Mouse (Mus musculus) cerebellum, postnatal 10 days (tissue): ENCODE data around the gene Igf1r.
"Not testable (repeated sequence)": the region's sequence is repeated elsewhere in the genome, so short reads cannot be mapped to it uniquely, and the experiment has no call there.

ENCODE experiments used
- DNase-seq, 2 experiments: peaks; one replicate each; pipeline ENCODE4 v3.0.0; 2021; ENCODE audit warnings: mixed read lengths in 2 of 2

Igf1r gene

DNA sequence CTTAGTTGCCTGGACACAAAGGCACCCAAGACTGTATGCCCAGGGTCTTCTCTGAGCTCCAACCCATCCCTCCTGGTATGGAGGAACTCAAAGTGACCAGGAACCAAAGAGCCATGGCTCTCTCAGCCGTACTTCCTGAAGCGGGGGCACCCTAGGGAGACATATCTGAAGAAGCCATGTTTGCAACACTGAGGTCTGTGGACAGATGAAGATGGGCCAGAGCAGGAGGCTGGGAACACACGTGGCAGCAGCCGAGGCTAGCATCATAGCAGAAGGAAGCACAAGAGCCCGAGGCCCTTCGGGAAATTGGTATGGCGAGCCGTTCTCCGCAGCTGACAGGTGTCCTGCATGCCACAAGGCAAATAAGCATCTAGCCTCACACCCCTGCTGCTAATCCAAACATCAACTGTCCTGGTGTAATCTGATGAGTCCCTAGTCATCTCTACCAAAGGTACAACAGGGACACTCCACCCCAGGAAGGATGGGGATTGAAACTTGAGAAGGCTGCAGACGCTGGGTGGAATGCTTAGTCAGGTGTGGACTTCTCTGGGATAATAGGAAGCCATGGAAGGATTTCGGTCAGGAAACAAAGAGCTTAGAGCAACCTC is 286.7 kb downstream of the Igf1r start:
- no peak for DNase-seq

DNA sequence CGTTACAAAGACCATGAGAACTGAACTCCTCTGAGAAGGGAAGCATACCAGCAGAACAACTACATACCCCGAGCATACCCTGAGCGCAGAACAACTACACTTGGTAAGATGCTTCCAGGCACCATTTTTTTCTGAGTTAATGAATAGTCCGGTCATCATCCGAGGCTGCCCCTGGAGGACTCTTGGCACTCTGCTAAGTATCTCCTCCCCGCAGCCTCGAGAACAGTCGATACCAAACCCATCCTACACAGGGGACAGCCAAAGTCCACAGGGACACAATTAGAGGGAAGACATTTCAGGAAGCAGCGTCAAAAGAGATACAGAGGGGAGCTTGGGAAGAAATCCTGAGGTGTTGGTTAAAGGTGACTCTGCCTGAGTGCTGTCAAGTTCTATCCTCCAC is 288.6 kb downstream of the Igf1r start:
- DNase-seq, result no peak

DNA sequence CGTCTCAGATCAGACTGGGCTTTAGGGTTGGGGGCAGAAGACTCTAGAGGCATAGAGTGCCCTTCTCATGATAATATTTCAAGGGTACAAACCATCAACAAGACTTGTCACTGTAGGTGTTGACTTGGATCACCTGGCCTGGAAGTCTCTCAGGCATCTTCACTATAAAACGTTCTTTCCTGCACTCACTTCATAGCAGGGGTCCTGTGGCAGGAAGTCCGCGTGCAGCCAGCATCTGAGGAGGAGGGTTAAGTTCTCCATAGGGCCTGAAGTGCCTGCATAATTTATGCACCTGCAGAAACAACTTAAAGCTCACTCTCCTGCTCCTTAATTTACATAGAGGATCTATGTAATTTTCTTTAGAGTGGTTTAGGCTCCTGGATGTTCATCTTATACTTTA is 293.1 kb downstream of the Igf1r start:
- no peak for DNase-seq

DNA sequence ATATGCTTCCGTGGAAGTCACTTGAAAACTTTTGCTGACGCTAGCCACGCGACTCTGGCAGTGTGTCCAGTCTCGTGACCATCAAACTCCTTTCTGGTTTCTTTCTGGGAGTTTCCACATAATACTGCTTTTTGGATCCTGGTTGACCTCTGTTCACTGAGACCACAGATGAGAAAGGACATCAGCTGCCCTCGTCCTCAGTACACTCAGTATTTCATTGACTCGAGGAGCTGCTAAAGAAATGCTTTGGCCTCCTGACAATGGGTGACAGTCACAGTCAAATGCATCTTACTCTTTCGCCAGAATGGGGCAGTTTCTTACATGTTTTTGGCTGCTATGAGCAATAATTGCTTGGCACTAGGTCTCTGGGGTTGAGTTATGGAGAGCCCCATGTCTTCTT is 293.6 kb downstream of the Igf1r start:
- DNase-seq, result no peak

DNA sequence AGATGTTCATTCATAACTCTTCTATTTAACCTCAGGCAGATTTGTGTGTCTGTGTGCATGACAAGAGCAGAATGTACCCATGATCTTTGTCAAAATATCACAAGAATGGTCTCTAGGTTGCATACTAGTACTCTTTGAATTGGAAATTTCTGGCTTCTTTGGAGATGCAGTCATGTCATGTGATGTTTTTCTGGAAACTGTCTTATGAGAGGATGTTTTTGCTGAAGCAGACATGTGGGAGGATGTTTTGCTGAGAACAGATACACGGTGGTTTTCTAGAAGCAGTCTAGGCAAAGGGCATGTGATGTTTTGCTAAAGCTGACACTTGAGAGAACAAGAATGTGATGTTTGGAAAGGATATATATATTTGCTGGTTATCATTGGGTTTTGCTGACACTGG is 297.8 kb downstream of the Igf1r start:
- DNase-seq, result no peak

DNA sequence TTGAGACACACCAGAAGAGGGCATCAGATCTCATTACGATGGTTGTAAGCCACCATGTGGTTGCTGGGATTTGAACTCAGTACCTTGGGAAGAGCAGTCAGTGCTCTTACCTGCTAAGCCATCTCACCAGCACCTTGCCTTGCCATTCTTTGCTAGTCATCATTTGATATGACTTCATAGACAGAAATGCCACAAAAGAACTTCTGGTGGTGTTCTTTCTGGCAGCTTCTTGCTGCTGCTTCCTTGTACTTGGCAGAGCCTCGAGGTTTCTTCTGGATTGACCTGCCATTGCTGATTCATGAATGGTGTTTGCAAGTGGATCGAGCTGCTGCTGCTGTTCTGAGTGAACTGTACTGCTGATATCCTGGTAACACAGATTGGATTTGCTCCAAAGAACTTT is 298.3 kb downstream of the Igf1r start:
- DNase-seq, result no peak

DNA sequence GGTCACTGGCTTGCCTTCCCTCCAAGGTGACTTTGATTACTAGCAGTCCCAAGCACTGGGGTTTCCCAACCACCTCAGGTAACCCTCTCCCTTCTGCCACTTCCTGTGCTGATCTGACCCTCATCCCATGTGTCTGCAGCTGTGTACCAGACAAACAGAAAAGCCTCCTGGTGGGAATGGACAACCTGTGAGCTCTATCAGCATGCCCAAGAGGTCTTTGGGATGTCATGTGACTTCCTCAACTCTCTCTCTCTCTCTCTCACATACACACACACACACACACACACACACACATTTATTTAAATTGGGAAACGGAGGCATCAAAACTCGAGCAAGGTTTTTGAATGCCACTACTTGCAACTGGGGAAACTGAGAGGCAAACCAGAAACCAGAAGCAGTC is 305.1 kb downstream of the Igf1r start:
- DNase-seq, result no peak

DNA sequence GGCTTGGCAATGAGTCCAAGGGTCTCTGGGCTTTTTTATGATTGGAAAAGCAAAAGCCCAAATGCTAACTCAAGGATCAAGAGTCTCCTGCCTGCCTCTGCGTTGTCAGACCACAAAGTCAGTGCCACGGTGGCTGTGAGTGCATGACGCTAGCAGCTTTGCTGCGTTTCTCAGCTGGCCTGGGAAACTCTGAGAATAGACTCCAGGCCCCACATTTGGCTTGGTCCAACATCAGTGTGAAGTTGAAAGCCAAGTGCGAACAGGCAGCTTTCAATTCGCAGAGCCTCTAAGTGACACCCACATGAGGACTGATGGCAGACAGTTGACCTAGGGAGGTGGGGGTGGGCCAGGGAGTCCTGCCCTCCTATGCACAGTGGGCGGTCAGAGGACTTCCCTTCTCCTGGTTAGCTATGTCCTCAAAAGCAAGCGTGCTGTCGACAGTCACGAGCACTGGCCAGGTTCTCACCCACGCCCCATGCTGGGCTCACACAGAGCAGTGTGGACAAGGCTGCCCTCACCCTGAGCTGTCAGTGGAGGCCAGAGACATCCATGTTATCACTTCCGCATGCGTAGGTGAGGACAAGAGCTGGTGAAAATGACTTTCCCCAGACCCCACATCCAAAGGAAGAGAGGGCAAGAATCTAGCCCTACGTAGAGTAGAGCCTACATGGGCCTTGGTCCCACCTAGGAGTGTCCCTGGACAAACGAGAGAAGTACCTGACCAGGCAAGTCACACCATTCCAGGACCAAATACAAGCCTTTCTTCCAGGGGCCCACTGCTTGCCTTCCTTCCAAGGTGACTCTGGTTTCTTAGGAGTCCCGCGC is 305.9 kb downstream of the Igf1r start:
- DNase-seq, result no peak

DNA sequence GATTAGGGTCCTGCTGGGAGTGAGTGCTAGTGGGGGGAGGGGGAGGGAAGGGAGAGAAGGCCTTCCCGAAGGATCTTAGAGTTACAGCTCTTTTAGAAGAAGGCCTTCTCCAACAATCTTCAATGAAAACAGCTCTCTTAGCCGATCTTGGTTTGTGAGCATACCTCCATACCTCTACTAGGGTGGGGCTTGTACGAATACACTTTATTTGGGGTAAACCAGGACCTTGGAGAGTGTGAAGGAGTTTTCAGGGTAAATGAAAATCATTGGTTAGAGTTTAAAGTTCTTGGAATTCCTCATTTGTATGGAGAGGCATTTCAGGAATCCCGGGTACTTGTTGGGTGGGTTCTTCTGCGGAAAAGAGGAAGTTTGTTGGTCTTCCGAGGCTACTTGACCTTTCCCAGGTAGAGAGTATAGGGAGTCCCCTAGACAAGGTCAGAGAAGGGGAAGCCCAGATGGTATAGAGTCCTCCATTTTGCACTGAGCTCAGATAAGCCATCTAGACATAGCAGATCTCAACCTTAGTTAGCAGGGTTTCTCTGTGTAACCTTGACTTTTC is 307.0 kb downstream of the Igf1r start:
- DNase-seq, result no peak

DNA sequence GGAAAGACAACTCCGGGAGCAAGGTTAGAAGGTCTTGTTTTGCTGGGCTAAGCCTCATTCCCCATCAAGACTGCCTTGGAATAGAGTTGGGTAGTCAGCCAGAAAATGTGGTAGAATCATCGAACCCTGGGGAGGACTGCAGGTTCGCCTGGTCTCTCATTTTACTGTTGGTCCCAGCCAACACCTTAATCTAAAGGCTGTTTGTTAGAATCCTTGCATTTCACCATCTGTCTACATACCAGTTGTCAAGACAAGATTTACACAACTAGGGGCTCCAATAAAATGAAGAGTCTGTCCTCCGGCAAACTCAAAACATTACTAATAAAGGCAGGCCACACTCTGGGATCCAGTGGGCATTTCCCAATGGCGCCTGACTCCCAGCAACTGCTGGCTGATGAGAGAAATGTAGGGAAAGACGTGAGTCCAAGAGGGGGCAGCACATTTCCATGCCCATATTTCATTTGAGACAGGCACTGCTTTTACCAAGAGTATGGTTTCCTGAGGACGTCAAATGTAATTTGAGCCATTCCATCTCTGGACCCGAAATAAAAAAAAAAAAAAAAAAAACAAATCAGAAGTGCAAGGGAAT is 310.1 kb downstream of the Igf1r start:
- DNase-seq, result peak in 1 of 2 experiments; percentile 9

DNA sequence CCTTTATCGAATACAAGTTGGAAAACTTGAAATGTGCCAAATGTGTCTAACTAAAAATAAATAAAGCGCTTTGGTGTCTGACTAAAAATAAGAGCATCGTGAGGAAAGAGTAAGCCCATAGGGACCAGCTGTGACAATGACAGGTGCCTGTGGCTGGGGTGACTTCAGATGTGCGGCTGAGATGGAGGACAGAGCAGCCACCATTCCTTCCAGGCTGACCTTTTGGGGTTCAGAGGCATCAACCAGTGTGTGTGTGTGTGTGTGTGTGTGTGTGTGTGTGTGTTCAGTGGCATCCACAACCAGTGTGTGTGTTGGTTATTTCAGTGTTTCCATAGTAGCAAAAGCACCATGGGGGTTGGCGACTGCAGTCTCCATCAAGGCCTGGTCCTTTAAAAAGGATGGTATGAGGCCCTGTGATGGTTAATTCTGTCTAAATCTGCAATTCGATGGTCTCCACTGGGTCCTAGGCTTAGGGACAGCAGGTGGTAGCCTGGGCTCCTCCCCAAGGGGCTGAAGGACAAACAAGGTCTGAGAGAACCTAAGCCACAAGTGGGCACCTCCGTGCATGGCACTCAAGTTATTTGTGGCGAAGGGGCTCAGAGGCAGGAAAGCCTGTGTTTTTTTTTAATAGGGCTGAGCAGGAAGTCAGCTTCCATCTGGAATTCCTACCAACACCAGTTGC is 310.9 kb downstream of the Igf1r start:
- peak in 1 of 2 experiments; percentile 5 for DNase-seq

DNA sequence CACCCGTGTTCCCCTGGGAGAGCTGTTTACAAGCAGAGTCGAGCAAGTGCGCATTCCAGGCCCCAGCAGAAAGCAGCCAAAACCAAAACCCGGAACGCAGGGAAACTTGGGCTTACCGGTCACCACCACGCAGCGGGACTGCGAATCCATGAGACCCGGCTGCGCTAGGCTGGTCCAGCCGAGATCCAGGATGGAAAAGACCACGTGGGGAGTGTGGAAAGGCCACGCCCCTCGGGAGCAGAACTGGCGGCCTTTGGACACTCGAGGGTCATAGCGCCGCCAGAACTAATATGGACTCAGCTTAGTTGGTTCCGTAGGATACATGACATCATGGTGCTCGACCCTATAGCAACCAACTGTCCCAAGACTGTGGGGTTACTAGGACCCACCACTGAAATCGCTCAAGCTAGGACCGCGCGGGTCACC is 311.4 kb downstream of the Igf1r start, which contains the start of gene Pgpep1l:
Pgpep1l (minus strand) TSS at position 206 of the 426 bp plus-strand sequence.
- peak; percentile 58 to 65 for DNase-seq

DNA sequence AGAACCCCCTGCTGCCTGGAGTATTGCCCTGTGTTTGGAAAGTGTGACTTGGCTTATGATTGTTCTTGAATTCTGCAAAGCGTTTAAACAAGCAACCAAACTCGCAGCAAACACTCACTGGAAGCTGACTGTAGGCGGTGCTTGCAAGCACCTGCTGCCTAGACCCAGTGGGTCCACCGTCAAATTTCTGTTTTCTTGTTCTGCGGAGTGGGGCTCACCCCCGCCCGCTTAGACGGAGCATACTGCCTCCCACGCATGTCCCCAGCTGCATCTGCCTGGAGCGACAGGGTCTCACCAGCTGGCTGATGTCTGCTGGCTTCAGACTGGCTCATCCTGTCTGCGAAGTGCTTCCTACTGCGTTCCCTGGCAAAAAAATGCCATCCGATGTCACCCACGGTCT is 311.9 kb downstream of the Igf1r start:
- DNase-seq, result peak; percentile 70 to 83

DNA sequence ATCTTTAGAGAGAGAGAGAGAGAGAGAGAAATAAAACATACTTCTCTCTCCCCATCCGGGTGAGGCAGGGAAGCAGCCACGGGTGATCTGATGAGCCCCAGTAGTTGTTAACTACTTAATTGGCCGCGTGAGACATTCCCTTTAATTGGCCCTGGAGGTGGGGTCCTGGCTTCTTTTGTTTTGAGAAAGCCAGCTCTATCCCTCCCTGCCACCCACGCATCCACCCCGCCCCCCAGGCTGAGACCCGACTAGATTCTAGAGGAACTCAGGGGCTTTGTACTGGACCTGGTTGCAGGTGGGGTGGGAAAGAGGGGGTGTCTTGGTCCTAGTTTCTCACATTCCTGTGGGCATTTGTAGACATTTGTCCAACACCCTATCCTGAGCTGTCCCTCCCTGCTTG is 312.8 kb downstream of the Igf1r start:
- peak in 1 of 2 experiments; percentile 17 for DNase-seq

DNA sequence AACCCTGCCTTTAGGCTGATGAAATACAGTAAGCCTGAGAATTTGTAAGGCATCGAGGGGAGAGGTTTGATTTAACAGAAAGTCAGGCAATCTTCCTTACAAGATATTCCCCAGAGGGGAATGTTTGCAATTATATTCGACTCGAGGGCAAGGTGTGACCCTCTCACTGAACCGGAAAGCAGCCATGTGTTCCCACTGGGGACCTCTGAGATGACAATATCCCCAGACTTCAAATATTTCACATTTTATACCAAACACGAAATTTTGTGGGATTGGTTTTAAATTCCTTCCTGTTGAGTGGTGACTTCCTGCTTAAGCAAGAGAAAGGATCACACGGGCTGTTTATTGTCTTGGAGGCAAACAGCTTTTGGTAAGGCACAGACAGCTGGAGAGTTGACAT is 314.1 kb downstream of the Igf1r start:
- no peak for DNase-seq

DNA sequence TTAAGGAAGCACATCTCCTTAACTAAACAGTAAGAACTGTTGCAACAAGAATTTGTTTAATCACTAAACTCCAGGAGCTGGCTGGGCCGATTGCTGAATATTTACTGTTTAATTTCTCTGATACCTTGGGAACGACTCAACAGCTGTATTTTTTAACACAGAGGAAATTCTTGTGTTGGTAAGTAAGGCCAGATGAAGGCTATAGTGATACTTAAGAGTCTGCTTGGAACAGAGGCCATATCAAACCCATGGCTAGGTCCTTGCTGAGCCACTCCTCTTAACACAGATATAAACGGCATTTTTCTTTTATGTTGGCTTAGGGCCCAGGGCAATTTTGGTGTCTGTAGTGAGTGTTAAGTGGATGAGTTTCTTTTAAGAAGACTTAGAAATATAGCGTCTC is 317.9 kb downstream of the Igf1r start:
- no peak for DNase-seq

DNA sequence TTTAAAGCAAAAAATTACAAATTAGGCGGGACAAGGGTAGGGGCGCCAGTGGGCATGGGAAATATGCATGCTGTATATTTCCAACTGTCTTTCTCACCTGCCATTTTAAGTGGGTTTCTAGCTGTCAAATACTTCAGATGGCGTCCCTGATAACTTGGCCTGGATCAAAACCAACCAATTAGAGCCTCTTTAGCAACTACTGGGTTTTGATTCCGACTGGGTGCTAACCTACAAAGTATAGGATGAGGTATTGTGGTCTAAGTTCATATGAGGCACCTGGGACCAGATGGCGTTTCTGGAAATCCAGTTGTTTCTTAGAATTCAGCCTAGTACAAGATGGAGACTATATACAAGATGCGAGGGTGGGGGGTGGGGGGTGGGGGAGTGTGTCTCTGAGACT is 319.2 kb downstream of the Igf1r start:
- no peak for DNase-seq

DNA sequence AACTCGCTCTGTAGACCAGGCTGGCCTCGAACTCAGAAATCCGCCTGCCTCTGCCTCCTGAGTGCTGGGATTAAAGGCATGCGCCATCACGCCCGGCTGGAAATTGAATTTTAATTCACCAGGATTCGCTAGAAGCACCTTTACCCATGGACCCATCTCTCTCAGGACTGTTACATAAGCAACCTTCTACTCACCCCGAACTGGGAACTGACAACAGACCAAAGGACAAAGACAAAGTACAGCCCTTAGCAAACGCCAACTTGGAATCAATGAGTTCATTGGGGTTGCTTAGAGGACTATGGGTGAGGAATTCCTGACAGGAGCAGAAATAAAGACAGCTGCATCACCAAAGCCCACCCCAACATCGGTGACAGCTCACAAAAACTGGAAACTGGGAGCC is 320.0 kb downstream of the Igf1r start:
- DNase-seq, result no peak

DNA sequence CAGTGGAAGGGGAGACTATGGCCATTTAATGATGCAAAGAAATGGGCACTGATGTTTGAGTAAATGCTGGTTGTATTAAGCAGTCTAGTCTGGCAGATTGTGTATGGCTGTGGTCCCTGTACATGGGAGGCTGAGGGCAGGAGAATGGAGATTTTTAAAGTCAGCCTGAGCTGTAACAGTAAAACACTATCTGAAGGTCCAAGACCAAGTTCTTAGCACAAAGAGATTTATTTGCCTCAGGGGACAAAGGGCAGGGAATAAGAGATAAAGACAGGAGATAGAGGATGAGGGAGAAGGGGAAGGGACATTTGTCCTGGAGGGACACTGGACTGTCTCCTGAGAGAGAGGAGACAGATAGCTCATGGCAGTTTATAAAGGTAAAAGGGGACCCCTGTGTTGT is 320.9 kb downstream of the Igf1r start, which contains the start of gene Fam169b:
Fam169b (plus strand) TSS at position 325 of the 400 bp plus-strand sequence.
- no peak for DNase-seq

DNA sequence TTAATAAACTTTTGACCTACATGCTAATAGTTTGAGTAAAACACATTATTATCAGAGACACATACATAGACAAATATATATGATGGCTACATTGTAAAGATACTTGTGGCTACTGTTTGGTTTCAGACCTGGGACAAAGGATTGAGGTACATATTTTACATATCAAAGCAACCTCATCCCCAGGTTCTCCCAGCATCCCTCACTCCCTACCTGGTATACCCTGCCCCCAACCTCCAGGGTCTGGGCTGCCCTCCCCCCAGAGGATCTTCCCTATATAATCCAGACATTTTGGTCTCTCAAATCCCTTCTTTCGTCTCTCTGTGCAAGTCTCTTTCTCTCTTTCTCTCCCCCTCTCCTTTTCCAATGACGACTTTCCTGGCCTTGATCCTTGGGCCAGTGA is 321.6 kb downstream of the Igf1r start:
- DNase-seq, result no peak

DNA sequence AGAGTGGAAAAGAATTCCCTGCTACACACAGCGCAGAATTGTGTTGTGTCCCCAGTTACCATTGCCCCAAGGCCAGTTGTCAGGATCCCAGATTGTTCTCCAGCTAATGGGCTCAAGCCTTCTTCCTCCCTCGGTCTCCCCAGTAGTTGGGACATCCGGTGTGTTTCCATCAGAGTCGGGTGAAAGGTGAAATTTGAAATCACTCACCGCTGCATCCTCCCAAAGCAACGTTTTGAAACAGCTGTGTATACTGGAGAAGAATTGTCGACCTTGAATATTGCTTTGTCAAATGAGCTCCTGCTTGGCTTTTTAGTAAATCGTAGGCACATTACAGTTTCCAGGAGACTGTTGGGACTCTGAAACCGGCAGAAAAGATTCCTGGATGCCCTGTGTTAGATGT is 322.3 kb downstream of the Igf1r start:
- no peak for DNase-seq

DNA sequence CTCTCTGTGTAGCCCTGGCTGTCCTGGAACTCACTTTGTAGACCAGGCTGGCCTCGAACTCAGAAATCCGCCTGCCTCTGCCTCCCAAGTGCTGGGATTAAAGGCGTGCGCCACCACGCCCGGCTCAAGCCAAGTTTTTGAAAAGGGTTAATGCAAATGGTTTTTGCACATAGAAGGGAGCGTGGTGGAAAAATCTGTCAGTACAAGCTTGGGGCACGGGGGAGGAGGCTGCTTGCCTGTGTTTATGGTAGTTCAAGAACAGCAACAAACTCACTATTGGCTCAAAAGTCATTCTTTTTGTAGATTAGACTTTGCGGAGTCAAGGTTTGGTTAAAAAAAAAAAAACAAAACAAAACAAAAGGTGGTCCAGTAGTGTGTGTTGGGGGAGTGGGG is 322.8 kb downstream of the Igf1r start:
- not testable (repeated sequence) for DNase-seq
